ENCODE assay signal across 12 mouse cellular contexts in genomic region chr13:54174703-54175102, GRCm38 (mm10). TPM values are rescaled to one million over a fixed set of nuclear protein-coding genes. Genes with fewer than 3 reads are reported as not detected.
DNase-seq lines count a peak whose midpoint lies in the region; ATAC-seq and TF ChIP-seq lines count a peak whose summit lies in the region.
"Had no signal": no experiment of that assay in that cellular context is flagged by ENCODE, and none has a peak within 500 bp of the region (broad histone marks: within the 10 kb centered on the region; RNA-seq: fewer than 3 reads in every experiment).

No protein-coding gene starts in this region.

- TF ChIP-seq POLR2A in olfactory bulb, adult 2 months (IDR thresholded peaks at IDR 0.05; ENCODE audit: insufficient read depth, low read depth, low read length): no peak

- H3K4me1 ChIP-seq in lung, embryonic 14.5 days (ENCODE audit: insufficient read depth): no peaks in the 10 kb centered on the region
- peaks cover 30% of the 10 kb centered on the region for H3K4me1 ChIP-seq in olfactory bulb, adult 2 months (ENCODE audit: control insufficient read depth, insufficient read depth, low read length)
- no peaks in the 10 kb centered on the region for H3K4me1 ChIP-seq in hindbrain, embryonic 12.5 days
- H3K4me1 ChIP-seq in midbrain, embryonic 16.5 days (ENCODE audit: control insufficient read depth, insufficient read depth, low read length): no peaks in the 10 kb centered on the region
- H3K4me1 ChIP-seq: lung, embryonic 15.5 days; midbrain, embryonic 15.5 days had no signal

- no peak for ATAC-seq in CD4-positive, CD25-positive, alpha-beta regulatory T cell, adult 4 months
- no peak for ATAC-seq in lung, embryonic 14.5 days (ENCODE audit: insufficient read depth)
- no peak for ATAC-seq in hindbrain, embryonic 12.5 days (ENCODE audit: low FRiP score)
- ATAC-seq in midbrain, embryonic 16.5 days: no peak
- ATAC-seq: hindbrain, embryonic 16.5 days; midbrain, embryonic 15.5 days had no signal

- no peak overlapping the region for H3K9ac ChIP-seq in lung, embryonic 14.5 days
- H3K9ac ChIP-seq in hindbrain, embryonic 12.5 days: no peak overlapping the region
- H3K9ac ChIP-seq in midbrain, embryonic 16.5 days (ENCODE audit: low read depth, low read length): no peak overlapping the region
- H3K9ac ChIP-seq: lung, embryonic 15.5 days; midbrain, embryonic 15.5 days had no signal

- DNase-seq in CD4-positive, CD25-positive, alpha-beta regulatory T cell, adult 2 months (ENCODE audit: low read depth, low spot score): peak; percentile 66
- no peak for DNase-seq in lung, embryonic 14.5 days
- no peak for DNase-seq in lung, postnatal 25 days (ENCODE audit: low spot score)
- DNase-seq in T-cell, adult 2 months (ENCODE audit: low spot score): peak; percentile 23

- peaks cover 5% of the 10 kb centered on the region; the same call in 1 of the 2 replicates for H3K9me3 ChIP-seq in lung, embryonic 14.5 days (ENCODE audit: low read depth, low read length)
- peaks cover 6% of the 10 kb centered on the region for H3K9me3 ChIP-seq in hindbrain, embryonic 12.5 days (replicated peaks)
- no peaks in the 10 kb centered on the region for H3K9me3 ChIP-seq in midbrain, embryonic 16.5 days (replicated peaks; ENCODE audit: control insufficient read depth, low read length, poor library complexity, severe bottlenecking)
- H3K9me3 ChIP-seq: lung, embryonic 15.5 days; midbrain, embryonic 15.5 days had no signal

- H3K4me3 ChIP-seq in lung, embryonic 14.5 days (ENCODE audit: low read depth, low read length): no peak overlapping the region
- no peak overlapping the region for H3K4me3 ChIP-seq in olfactory bulb, adult 2 months (ENCODE audit: insufficient read depth, low read depth, low read length)
- H3K4me3 ChIP-seq in hindbrain, embryonic 12.5 days: no peak overlapping the region
- no peak overlapping the region for H3K4me3 ChIP-seq in midbrain, embryonic 16.5 days (ENCODE audit: low read depth, low read length)
- H3K4me3 ChIP-seq: lung, embryonic 15.5 days; midbrain, embryonic 15.5 days had no signal

- H3K36me3 ChIP-seq in lung, embryonic 14.5 days (ENCODE audit: insufficient read depth): no peaks in the 10 kb centered on the region
- H3K36me3 ChIP-seq in hindbrain, embryonic 12.5 days: no peaks in the 10 kb centered on the region
- H3K36me3 ChIP-seq in midbrain, embryonic 16.5 days (ENCODE audit: control insufficient read depth, insufficient read depth, low read length): no peaks in the 10 kb centered on the region
- H3K36me3 ChIP-seq: lung, embryonic 15.5 days; midbrain, embryonic 15.5 days had no signal

- H3K27ac ChIP-seq in lung, embryonic 14.5 days (ENCODE audit: low read depth): no peak overlapping the region
- peak overlapping the region; percentile 75 for H3K27ac ChIP-seq in olfactory bulb, adult 2 months (ENCODE audit: insufficient read depth, low read depth, low read length)
- no peak overlapping the region for H3K27ac ChIP-seq in hindbrain, embryonic 12.5 days
- no peak overlapping the region for H3K27ac ChIP-seq in midbrain, embryonic 16.5 days (ENCODE audit: low read length)
- H3K27ac ChIP-seq: lung, embryonic 15.5 days; midbrain, embryonic 15.5 days had no signal

- no peak overlapping the region for H3K4me2 ChIP-seq in lung, embryonic 14.5 days
- H3K4me2 ChIP-seq in hindbrain, embryonic 12.5 days (replicated peaks): no peak overlapping the region
- no peak overlapping the region for H3K4me2 ChIP-seq in midbrain, embryonic 16.5 days (ENCODE audit: low read length)
- H3K4me2 ChIP-seq: heart, embryonic 11.5 days; lung, embryonic 15.5 days; midbrain, embryonic 15.5 days had no signal

- TF ChIP-seq CTCF in lung, embryonic 14.5 days (IDR thresholded peaks at IDR 0.05; ENCODE audit: low read depth): peak; percentile 43
- no peak for TF ChIP-seq CTCF in olfactory bulb, adult 2 months (IDR thresholded peaks at IDR 0.05; ENCODE audit: insufficient read depth, low read depth, low read length)

- no peaks in the 10 kb centered on the region for H3K27me3 ChIP-seq in lung, embryonic 14.5 days (ENCODE audit: insufficient read depth, low read length)
- H3K27me3 ChIP-seq in hindbrain, embryonic 12.5 days: no peaks in the 10 kb centered on the region
- no peaks in the 10 kb centered on the region for H3K27me3 ChIP-seq in midbrain, embryonic 16.5 days (ENCODE audit: control insufficient read depth, insufficient read depth, low read depth, low read length)
- H3K27me3 ChIP-seq: lung, embryonic 15.5 days; midbrain, embryonic 15.5 days had no signal

- 78% methylated on average over 4 of the region's 4 CpGs for WGBS in lung, embryonic 14.5 days
- 86% methylated on average over 4 of the region's 4 CpGs for WGBS in olfactory bulb, adult 2 months
- 90% methylated on average over 4 of the region's 4 CpGs for WGBS in hindbrain, embryonic 12.5 days
- 89% methylated on average over 4 of the region's 4 CpGs for WGBS in midbrain, embryonic 16.5 days

RNA-seq across cellular contexts. Expression of gene Hrh2, which starts 17.2 kb away (rescaled TPM):
- 10 to 100 TPM; 11.0 to 12.6 TPM for polyA plus RNA-seq in CD4-positive, CD25-positive, alpha-beta regulatory T cell, adult 4 months (2017; shearing (Covaris generic))
- polyA plus RNA-seq in lung, embryonic 14.5 days (2014; fragmentation: Nextera tagmentation; extraction: Ambion mirVana): 0.15 TPM in 1 of 2 replicates, not detected in the other
- polyA plus RNA-seq in olfactory bulb, adult 2 months (2012; ENCODE audit: insufficient read depth, insufficient read length, low replicate concordance, missing spikeins): not detected in 2 replicates
- polyA plus RNA-seq in hindbrain, embryonic 12.5 days (2016; fragmentation: Nextera tagmentation; extraction: Ambion mirVana): 0.12 and 0.22 TPM in 2 replicates
- polyA plus RNA-seq in midbrain, embryonic 16.5 days (2015; fragmentation: Nextera tagmentation; extraction: Ambion mirVana): 1.1 and 1.2 TPM in 2 replicates

Comparison
In these comparisons a context has a peak if more than half of its experiments do, and no peak if none do; other contexts are left out.
1. DNase-seq: peak in CD4-positive, CD25-positive, alpha-beta regulatory T cell, adult 2 months (single experiment) and T-cell, adult 2 months (single experiment); none in lung, embryonic 14.5 days (single experiment) and lung, postnatal 25 days (single experiment).